Mouse (Mus musculus): ENCODE measurements around the gene Itga9. TPM values are rescaled to one million over a fixed set of nuclear protein-coding genes. Genes with fewer than 3 reads are reported as not detected.

Gene Itga9
- polyA plus RNA-seq, 1 experiment from 2014 or later, result 6.6 TPM

GRCm38 (mm10) chr9:118876902-118877301 is 270.4 kb downstream of the Itga9 start:
- 36% methylated on average over 10 of the region's 10 CpGs for WGBS (ENCODE audit: insufficient replicate concordance)
- no peak overlapping the region for H3K27ac ChIP-seq

GRCm38 (mm10) chr9:118877365-118878008 is 271.0 kb downstream of the Itga9 start:
- H3K27ac ChIP-seq, result no peak overlapping the region
- H3K4me3 ChIP-seq, result no peak overlapping the region
- no peaks in the 10 kb centered on the region for H3K27me3 ChIP-seq (replicated peaks)
- no peaks in the 10 kb centered on the region for H3K36me3 ChIP-seq
- ATAC-seq, result no peak
- 66% methylated on average over 7 of the region's 7 CpGs for WGBS (ENCODE audit: insufficient replicate concordance)
- H3K9me3 ChIP-seq (replicated peaks), result no peaks in the 10 kb centered on the region
- H3K4me2 ChIP-seq, result no peak overlapping the region
- no peak overlapping the region for H3K9ac ChIP-seq
- no peaks in the 10 kb centered on the region for H3K4me1 ChIP-seq

More at GRCm38 (mm10) chr9:118876902-118877301, 270.4 kb downstream of the Itga9 start:
- Histone ChIP-seq H3K27me3 (replicated peaks) (no peaks in the 10 kb centered on the region), H3K4me2 (no peak overlapping the region), H3K4me1 (no peaks in the 10 kb centered on the region), H3K4me3 (no peak overlapping the region), H3K36me3 (no peaks in the 10 kb centered on the region), H3K9ac (no peak overlapping the region), H3K9me3 (replicated peaks) (no peaks in the 10 kb centered on the region)
- no peak for ATAC-seq

- H3K4me3 ChIP-seq, result no peak overlapping the region
- WGBS (ENCODE audit: insufficient replicate concordance), result 76% methylated on average over 11 of the region's 11 CpGs
Measured at GRCm38 (mm10) chr9:118878596-118878995, 272.1 kb downstream of the Itga9 start.

GRCm38 (mm10) chr9:118881281-118881945 is 274.9 kb downstream of the Itga9 start:
- ATAC-seq, result no peak
- H3K27me3 ChIP-seq (replicated peaks), result no peaks in the 10 kb centered on the region
- H3K9me3 ChIP-seq (replicated peaks), result no peaks in the 10 kb centered on the region
- 51% methylated on average over 7 of the region's 7 CpGs for WGBS (ENCODE audit: insufficient replicate concordance)
- no peaks in the 10 kb centered on the region for H3K36me3 ChIP-seq
- H3K4me3 ChIP-seq, result no peak overlapping the region
- H3K4me2 ChIP-seq, result no peak overlapping the region
- H3K27ac ChIP-seq, result no peak overlapping the region
- H3K4me1 ChIP-seq, result no peaks in the 10 kb centered on the region
- no peak overlapping the region for H3K9ac ChIP-seq

More at GRCm38 (mm10) chr9:118878596-118878995, 272.1 kb downstream of the Itga9 start:
- Histone ChIP-seq H3K4me2 (no peak overlapping the region), H3K27me3 (replicated peaks) (no peaks in the 10 kb centered on the region), H3K27ac (no peak overlapping the region), H3K9me3 (replicated peaks) (no peaks in the 10 kb centered on the region), H3K36me3 (no peaks in the 10 kb centered on the region), H3K9ac (no peak overlapping the region), H3K4me1 (no peaks in the 10 kb centered on the region)
- ATAC-seq, result no peak

- no peak overlapping the region for H3K4me3 ChIP-seq
- no peaks in the 10 kb centered on the region for H3K4me1 ChIP-seq
- 66% methylated on average over 6 of the region's 6 CpGs for WGBS (ENCODE audit: insufficient replicate concordance)
- ATAC-seq, result no peak
- no peak overlapping the region for H3K4me2 ChIP-seq
- H3K9me3 ChIP-seq (replicated peaks), result no peaks in the 10 kb centered on the region
- H3K27ac ChIP-seq, result no peak overlapping the region
- no peaks in the 10 kb centered on the region for H3K36me3 ChIP-seq
- H3K27me3 ChIP-seq (replicated peaks), result no peaks in the 10 kb centered on the region
- H3K9ac ChIP-seq, result no peak overlapping the region
Measured at GRCm38 (mm10) chr9:118881946-118882284, 275.4 kb downstream of the Itga9 start.

GRCm38 (mm10) chr9:118883150-118883549 is 276.7 kb downstream of the Itga9 start:
- 53% methylated on average over 7 of the region's 7 CpGs for WGBS (ENCODE audit: insufficient replicate concordance)
- Histone ChIP-seq H3K9ac (no peak overlapping the region), H3K36me3 (no peaks in the 10 kb centered on the region), H3K27ac (no peak overlapping the region), H3K27me3 (replicated peaks) (no peaks in the 10 kb centered on the region), H3K4me3 (no peak overlapping the region), H3K4me2 (no peak overlapping the region), H3K9me3 (replicated peaks) (no peaks in the 10 kb centered on the region), H3K4me1 (no peaks in the 10 kb centered on the region)
- ATAC-seq, result no peak

- Histone ChIP-seq H3K4me2 (no peak overlapping the region), H3K27ac (no peak overlapping the region), H3K9me3 (replicated peaks) (no peaks in the 10 kb centered on the region), H3K4me3 (no peak overlapping the region), H3K9ac (no peak overlapping the region), H3K27me3 (replicated peaks) (no peaks in the 10 kb centered on the region), H3K4me1 (peaks cover 6% of the 10 kb centered on the region; the same call in 1 of the 2 replicates), H3K36me3 (no peaks in the 10 kb centered on the region)
- no peak for ATAC-seq
- WGBS (ENCODE audit: insufficient replicate concordance), result 64% methylated on average over 6 of the region's 6 CpGs
Measured at GRCm38 (mm10) chr9:118885785-118886184, 279.3 kb downstream of the Itga9 start.

- Histone ChIP-seq H3K4me1 (peaks cover 6% of the 10 kb centered on the region; the same call in 1 of the 2 replicates), H3K4me3 (no peak overlapping the region), H3K9me3 (replicated peaks) (no peaks in the 10 kb centered on the region), H3K9ac (no peak overlapping the region), H3K27me3 (replicated peaks) (no peaks in the 10 kb centered on the region), H3K36me3 (no peaks in the 10 kb centered on the region), H3K27ac (no peak overlapping the region), H3K4me2 (no peak overlapping the region)
- no peak for ATAC-seq
- 75% methylated on average over 7 of the region's 7 CpGs for WGBS (ENCODE audit: insufficient replicate concordance)
Measured at GRCm38 (mm10) chr9:118887201-118887600, 280.7 kb downstream of the Itga9 start.

- Histone ChIP-seq H3K4me1 (peaks cover 6% of the 10 kb centered on the region; the same call in 1 of the 2 replicates), H3K4me2 (no peak overlapping the region), H3K27me3 (replicated peaks) (no peaks in the 10 kb centered on the region), H3K9ac (no peak overlapping the region), H3K27ac (no peak overlapping the region), H3K36me3 (no peaks in the 10 kb centered on the region), H3K9me3 (replicated peaks) (no peaks in the 10 kb centered on the region), H3K4me3 (no peak overlapping the region)
- ATAC-seq, result no peak
- 75% methylated on average over 8 of the region's 8 CpGs for WGBS (ENCODE audit: insufficient replicate concordance)
Measured at GRCm38 (mm10) chr9:118887734-118888133, 281.2 kb downstream of the Itga9 start.

- Histone ChIP-seq H3K27me3 (replicated peaks) (no peaks in the 10 kb centered on the region), H3K4me3 (no peak overlapping the region), H3K27ac (no peak overlapping the region), H3K9ac (no peak overlapping the region), H3K4me1 (peaks cover 6% of the 10 kb centered on the region; the same call in 1 of the 2 replicates), H3K36me3 (no peaks in the 10 kb centered on the region), H3K9me3 (replicated peaks) (no peaks in the 10 kb centered on the region), H3K4me2 (no peak overlapping the region)
- ATAC-seq, result no peak
- WGBS (ENCODE audit: insufficient replicate concordance), result 53% methylated on average over 4 of the region's 4 CpGs
Measured at GRCm38 (mm10) chr9:118890149-118890548, 283.7 kb downstream of the Itga9 start.

- no peak for ATAC-seq
- Histone ChIP-seq H3K9ac (no peak overlapping the region), H3K36me3 (no peaks in the 10 kb centered on the region), H3K27me3 (replicated peaks) (no peaks in the 10 kb centered on the region), H3K9me3 (replicated peaks) (no peaks in the 10 kb centered on the region), H3K4me3 (no peak overlapping the region), H3K27ac (no peak overlapping the region), H3K4me2 (no peak overlapping the region), H3K4me1 (peaks cover 6% of the 10 kb centered on the region; the same call in 1 of the 2 replicates)
- 64% methylated on average over 2 of the region's 2 CpGs for WGBS (ENCODE audit: insufficient replicate concordance)
Measured at GRCm38 (mm10) chr9:118890645-118891044, 284.2 kb downstream of the Itga9 start.

- ATAC-seq, result no peak
- no peaks in the 10 kb centered on the region for H3K9me3 ChIP-seq (replicated peaks)
- no peak overlapping the region for H3K4me2 ChIP-seq
- no peak overlapping the region for H3K27ac ChIP-seq
- H3K4me1 ChIP-seq, result peaks cover 6% of the 10 kb centered on the region; the same call in 1 of the 2 replicates
- 75% methylated on average over 6 of the region's 6 CpGs for WGBS (ENCODE audit: insufficient replicate concordance)
- H3K9ac ChIP-seq, result no peak overlapping the region
- no peak overlapping the region for H3K4me3 ChIP-seq
- H3K36me3 ChIP-seq, result no peaks in the 10 kb centered on the region
- H3K27me3 ChIP-seq (replicated peaks), result no peaks in the 10 kb centered on the region
Measured at GRCm38 (mm10) chr9:118891068-118891467, 284.6 kb downstream of the Itga9 start.
